Mouse (Mus musculus): ENCODE results near the gene Tmem107. TPM values are rescaled to one million over a fixed set of nuclear protein-coding genes. Genes with fewer than 3 reads are reported as not detected.

Gene Tmem107
- 46.5 TPM for polyA plus RNA-seq (2014; fragmentation: Illumina TruSeq; extraction: RNeasy Lipid Tissue Mini Kit (QIAGEN cat#74804); ENCODE audit: insufficient read depth, low read depth, low replicate concordance)

GRCm38 (mm10) chr11:69070590-69071222, at the start of gene Tmem107:
TSS of gene Tmem107 (plus strand) at chr11:69070806.

GRCm38 (mm10) chr11:69045531-69046394, 24.8 kb upstream of the Tmem107 start, which contains the start of gene Aurkb:
TSS of gene Aurkb (plus strand) at chr11:69045647.

GRCm38 (mm10) chr11:69059357-69059974, 11.1 kb upstream of the Tmem107 start, which contains the start of gene Borcs6:
TSS of gene Borcs6 (plus strand) at chr11:69059717.

GRCm38 (mm10) chr11:69088103-69088855, 17.7 kb downstream of the Tmem107 start, which contains the start of gene Vamp2:
TSS of gene Vamp2 (plus strand) at chr11:69088490.

GRCm38 (mm10) chr11:69094697-69095429, 24.3 kb downstream of the Tmem107 start, which contains the start of gene Per1:
TSS of gene Per1 (plus strand) at chr11:69095217.

GRCm38 (mm10) chr11:69120221-69121000, 49.8 kb downstream of the Tmem107 start, which contains the start of gene Hes7:
TSS of gene Hes7 (plus strand) at chr11:69120404.

GRCm38 (mm10) chr11:69122336-69122951, 51.8 kb downstream of the Tmem107 start, which contains the start of gene 9130213A22Rik:
TSS of gene 9130213A22Rik (minus strand) at chr11:69122589.

Other genes with a start within 250 kb of the Tmem107 start
- gene Ndel1, start 198.9 kb upstream of the Tmem107 start, polyA plus RNA-seq (2014; fragmentation: Illumina TruSeq; extraction: RNeasy Lipid Tissue Mini Kit (QIAGEN cat#74804); ENCODE audit: insufficient read depth, low read depth, low replicate concordance): 43.4 TPM
- gene Rnf222, start 182.3 kb upstream of the Tmem107 start, polyA plus RNA-seq (2014; fragmentation: Illumina TruSeq; extraction: RNeasy Lipid Tissue Mini Kit (QIAGEN cat#74804); ENCODE audit: insufficient read depth, low read depth, low replicate concordance): not detected
- gene Rpl26, start 169.2 kb upstream of the Tmem107 start, polyA plus RNA-seq (2014; fragmentation: Illumina TruSeq; extraction: RNeasy Lipid Tissue Mini Kit (QIAGEN cat#74804); ENCODE audit: insufficient read depth, low read depth, low replicate concordance): 2,813 TPM
- not detected for gene Odf4, start 143.7 kb upstream of the Tmem107 start, polyA plus RNA-seq (2014; fragmentation: Illumina TruSeq; extraction: RNeasy Lipid Tissue Mini Kit (QIAGEN cat#74804); ENCODE audit: insufficient read depth, low read depth, low replicate concordance)
- gene Arhgef15, start 113.3 kb upstream of the Tmem107 start, polyA plus RNA-seq (2014; fragmentation: Illumina TruSeq; extraction: RNeasy Lipid Tissue Mini Kit (QIAGEN cat#74804); ENCODE audit: insufficient read depth, low read depth, low replicate concordance): 34.6 TPM
- 9.0 TPM for gene Slc25a35, start 102.7 kb upstream of the Tmem107 start, polyA plus RNA-seq (2014; fragmentation: Illumina TruSeq; extraction: RNeasy Lipid Tissue Mini Kit (QIAGEN cat#74804); ENCODE audit: insufficient read depth, low read depth, low replicate concordance)
- gene Rangrf, start 95.6 kb upstream of the Tmem107 start, polyA plus RNA-seq (2014; fragmentation: Illumina TruSeq; extraction: RNeasy Lipid Tissue Mini Kit (QIAGEN cat#74804); ENCODE audit: insufficient read depth, low read depth, low replicate concordance): 17.0 TPM
- 2.7 TPM for gene Pfas, start 62.3 kb upstream of the Tmem107 start, polyA plus RNA-seq (2014; fragmentation: Illumina TruSeq; extraction: RNeasy Lipid Tissue Mini Kit (QIAGEN cat#74804); ENCODE audit: insufficient read depth, low read depth, low replicate concordance)
- 14.5 TPM for gene Ctc1, start 54.9 kb upstream of the Tmem107 start, polyA plus RNA-seq (2014; fragmentation: Illumina TruSeq; extraction: RNeasy Lipid Tissue Mini Kit (QIAGEN cat#74804); ENCODE audit: insufficient read depth, low read depth, low replicate concordance)
- gene Aurkb, start 25.2 kb upstream of the Tmem107 start, polyA plus RNA-seq (2014; fragmentation: Illumina TruSeq; extraction: RNeasy Lipid Tissue Mini Kit (QIAGEN cat#74804); ENCODE audit: insufficient read depth, low read depth, low replicate concordance): 1.7 TPM
- gene Borcs6, start 11.1 kb upstream of the Tmem107 start, polyA plus RNA-seq (2014; fragmentation: Illumina TruSeq; extraction: RNeasy Lipid Tissue Mini Kit (QIAGEN cat#74804); ENCODE audit: insufficient read depth, low read depth, low replicate concordance): 15.7 TPM
- gene Vamp2, start 17.7 kb downstream of the Tmem107 start, polyA plus RNA-seq (2014; fragmentation: Illumina TruSeq; extraction: RNeasy Lipid Tissue Mini Kit (QIAGEN cat#74804); ENCODE audit: insufficient read depth, low read depth, low replicate concordance): 71.0 TPM
- gene Per1, start 24.4 kb downstream of the Tmem107 start, polyA plus RNA-seq (2014; fragmentation: Illumina TruSeq; extraction: RNeasy Lipid Tissue Mini Kit (QIAGEN cat#74804); ENCODE audit: insufficient read depth, low read depth, low replicate concordance): 18.4 TPM
- gene Hes7, start 49.6 kb downstream of the Tmem107 start, polyA plus RNA-seq (2014; fragmentation: Illumina TruSeq; extraction: RNeasy Lipid Tissue Mini Kit (QIAGEN cat#74804); ENCODE audit: insufficient read depth, low read depth, low replicate concordance): 0.12 TPM
- 0.39 TPM for gene 9130213A22Rik, start 51.8 kb downstream of the Tmem107 start, polyA plus RNA-seq (2014; fragmentation: Illumina TruSeq; extraction: RNeasy Lipid Tissue Mini Kit (QIAGEN cat#74804); ENCODE audit: insufficient read depth, low read depth, low replicate concordance)
- 0.39 TPM for gene Aloxe3, start 55.1 kb downstream of the Tmem107 start, polyA plus RNA-seq (2014; fragmentation: Illumina TruSeq; extraction: RNeasy Lipid Tissue Mini Kit (QIAGEN cat#74804); ENCODE audit: insufficient read depth, low read depth, low replicate concordance)
- not detected for gene Alox12b, start 86.2 kb downstream of the Tmem107 start, polyA plus RNA-seq (2014; fragmentation: Illumina TruSeq; extraction: RNeasy Lipid Tissue Mini Kit (QIAGEN cat#74804); ENCODE audit: insufficient read depth, low read depth, low replicate concordance)
- 0.07 TPM for gene Alox8, start 127.0 kb downstream of the Tmem107 start, polyA plus RNA-seq (2014; fragmentation: Illumina TruSeq; extraction: RNeasy Lipid Tissue Mini Kit (QIAGEN cat#74804); ENCODE audit: insufficient read depth, low read depth, low replicate concordance)
- gene Gucy2e, start 166.2 kb downstream of the Tmem107 start, polyA plus RNA-seq (2014; fragmentation: Illumina TruSeq; extraction: RNeasy Lipid Tissue Mini Kit (QIAGEN cat#74804); ENCODE audit: insufficient read depth, low read depth, low replicate concordance): not detected

All from lung, adult 10 weeks (tissue).